Comparison of ENCODE assay signal across 19 mouse cellular contexts in genomic region chr14:123296068-123296467, GRCm38 (mm10).
A peak's percentile ranks its signal among the peaks of the same experiment; 100 is the strongest.
DNase-seq lines count a peak whose midpoint lies in the region; ATAC-seq and TF ChIP-seq lines count a peak whose summit lies in the region.
"Had no signal": no experiment of that assay in that cellular context is flagged by ENCODE, and none has a peak within 500 bp of the region (broad histone marks: within the 10 kb centered on the region; RNA-seq: fewer than 3 reads in every experiment).

No protein-coding gene starts in this region.

- intact Hi-C loops in heart, adult 2 months (cut with DNase I) = no loop called here

- no peaks in the 10 kb centered on the region for H3K27me3 ChIP-seq in hindbrain, embryonic 14.5 days (ENCODE audit: control insufficient read depth, insufficient read depth, low read length)
- H3K27me3 ChIP-seq in hindbrain, embryonic 13.5 days = no peaks in the 10 kb centered on the region
- no peaks in the 10 kb centered on the region for H3K27me3 ChIP-seq in heart, adult 2 months (ENCODE audit: control insufficient read depth, insufficient read depth, low read length)
- H3K27me3 ChIP-seq: embryonic facial prominence, embryonic 13.5 days; heart, embryonic 12.5 days; liver, embryonic 13.5 days; neural tube, embryonic 12.5 days had no signal

- H3K4me1 ChIP-seq in hindbrain, embryonic 14.5 days (replicated peaks; ENCODE audit: control insufficient read depth, insufficient read depth, low read length) = 0 out of 2 replicates have a peak, but pooled peaks cover 4% of the 10 kb centered on the region
- H3K4me1 ChIP-seq in hindbrain, embryonic 13.5 days (replicated peaks) = no peaks in the 10 kb centered on the region
- H3K4me1 ChIP-seq in heart, adult 2 months (ENCODE audit: control insufficient read depth, insufficient read depth, low read length) = no peaks in the 10 kb centered on the region
- H3K4me1 ChIP-seq: embryonic facial prominence, embryonic 13.5 days; forebrain, embryonic 10.5 days; heart, embryonic 12.5 days; liver, embryonic 13.5 days; neural tube, embryonic 12.5 days had no signal

- DNase-seq in hindbrain, embryonic 14.5 days (ENCODE audit: low spot score) = no peak
- DNase-seq in right cerebral cortex, postnatal 10 days (ENCODE audit: low spot score in 2 of 2) = peak; percentile 40 to 46
- no peak for DNase-seq in right cerebral cortex, postnatal 14 days
- peak; percentile 33 to 38 for DNase-seq in cerebellum, postnatal 36 days
- DNase-seq in heart, adult 2 months = no peak
- DNase-seq in ovary, postnatal 14 days (ENCODE audit: low spot score) = no peak
- DNase-seq in kidney, adult 9 months = no peak
- DNase-seq: heart, postnatal 4 days; kidney, adult 11 months; kidney, postnatal 4 days; liver, embryonic 13.5 days; spleen, adult 18-20 months had no signal

- no peak for TF ChIP-seq CTCF in heart, adult 2 months (IDR thresholded peaks at IDR 0.05)

- no peak for TF ChIP-seq EP300 in heart, adult 2 months (IDR thresholded peaks at IDR 0.05; ENCODE audit: insufficient read depth, low read depth, low read length)

- no peaks in the 10 kb centered on the region for H3K36me3 ChIP-seq in hindbrain, embryonic 14.5 days (replicated peaks; ENCODE audit: control insufficient read depth, insufficient read depth)
- no peaks in the 10 kb centered on the region for H3K36me3 ChIP-seq in hindbrain, embryonic 13.5 days
- H3K36me3 ChIP-seq in heart, adult 2 months (ENCODE audit: control insufficient read depth, insufficient read depth, low read length) = peaks cover 2% of the 10 kb centered on the region; the same call in 1 of the 2 replicates
- H3K36me3 ChIP-seq: embryonic facial prominence, embryonic 13.5 days; forebrain, embryonic 10.5 days; heart, embryonic 12.5 days; liver, embryonic 13.5 days; neural tube, embryonic 12.5 days had no signal

- H3K9me3 ChIP-seq in hindbrain, embryonic 14.5 days (ENCODE audit: control insufficient read depth, low read length) = no peaks in the 10 kb centered on the region
- H3K9me3 ChIP-seq in hindbrain, embryonic 13.5 days = no peaks in the 10 kb centered on the region
- H3K9me3 ChIP-seq: embryonic facial prominence, embryonic 13.5 days; forebrain, embryonic 10.5 days; heart, embryonic 12.5 days; liver, embryonic 13.5 days; neural tube, embryonic 12.5 days had no signal

- H3K27ac ChIP-seq in hindbrain, embryonic 14.5 days = no peak overlapping the region
- no peak overlapping the region for H3K27ac ChIP-seq in hindbrain, embryonic 13.5 days
- H3K27ac ChIP-seq in heart, adult 2 months = no peak overlapping the region
- H3K27ac ChIP-seq: embryonic facial prominence, embryonic 13.5 days; forebrain, embryonic 10.5 days; liver, embryonic 13.5 days; neural tube, embryonic 12.5 days had no signal

- ATAC-seq in hindbrain, embryonic 14.5 days (ENCODE audit: low FRiP score) = peak; percentile 48; the same call in 1 of the 2 replicates
- ATAC-seq in hindbrain, embryonic 13.5 days (ENCODE audit: low FRiP score) = no peak
- ATAC-seq: activated CD4-positive, CD25-positive, alpha-beta regulatory T cell, adult 4 months; lung, postnatal 0 days had no signal

- no peaks in the 10 kb centered on the region for H3K79me2 ChIP-seq in heart, adult 2 months (replicated peaks; ENCODE audit: control insufficient read depth, insufficient read depth, low read length)

- no peak for TF ChIP-seq POLR2A in heart, adult 2 months (IDR thresholded peaks at IDR 0.05; ENCODE audit: insufficient read depth, low read depth, low read length)

- H3K4me2 ChIP-seq in hindbrain, embryonic 14.5 days (replicated peaks) = no peak overlapping the region
- H3K4me2 ChIP-seq in hindbrain, embryonic 13.5 days = no peak overlapping the region
- H3K4me2 ChIP-seq: embryonic facial prominence, embryonic 13.5 days; heart, embryonic 12.5 days; liver, embryonic 13.5 days; neural tube, embryonic 12.5 days had no signal

- H3K4me3 ChIP-seq in hindbrain, embryonic 14.5 days (replicated peaks; ENCODE audit: low read length) = no peak overlapping the region
- no peak overlapping the region for H3K4me3 ChIP-seq in hindbrain, embryonic 13.5 days
- H3K4me3 ChIP-seq in heart, adult 2 months = no peak overlapping the region
- H3K4me3 ChIP-seq: embryonic facial prominence, embryonic 13.5 days; forebrain, embryonic 10.5 days; heart, embryonic 12.5 days; liver, embryonic 13.5 days; neural tube, embryonic 12.5 days had no signal

- no peak overlapping the region for H3K9ac ChIP-seq in hindbrain, embryonic 14.5 days
- no peak overlapping the region for H3K9ac ChIP-seq in hindbrain, embryonic 13.5 days
- no peak overlapping the region for H3K9ac ChIP-seq in heart, adult 2 months (ENCODE audit: low read depth, low read length)
- H3K9ac ChIP-seq: embryonic facial prominence, embryonic 13.5 days; heart, embryonic 12.5 days; liver, embryonic 13.5 days; neural tube, embryonic 12.5 days had no signal

Comparison
In these comparisons a context has a peak if more than half of its experiments do, and no peak if none do; other contexts are left out.
1. DNase-seq: peak in right cerebral cortex, postnatal 10 days (2 of 2) and cerebellum, postnatal 36 days (2 of 2); none in hindbrain, embryonic 14.5 days (single experiment), right cerebral cortex, postnatal 14 days (single experiment), heart, adult 2 months (0 of 2), ovary, postnatal 14 days (single experiment) and kidney, adult 9 months (single experiment).